Mouse (Mus musculus): ENCODE results near the gene Arsb.

Arsb gene

DNA sequence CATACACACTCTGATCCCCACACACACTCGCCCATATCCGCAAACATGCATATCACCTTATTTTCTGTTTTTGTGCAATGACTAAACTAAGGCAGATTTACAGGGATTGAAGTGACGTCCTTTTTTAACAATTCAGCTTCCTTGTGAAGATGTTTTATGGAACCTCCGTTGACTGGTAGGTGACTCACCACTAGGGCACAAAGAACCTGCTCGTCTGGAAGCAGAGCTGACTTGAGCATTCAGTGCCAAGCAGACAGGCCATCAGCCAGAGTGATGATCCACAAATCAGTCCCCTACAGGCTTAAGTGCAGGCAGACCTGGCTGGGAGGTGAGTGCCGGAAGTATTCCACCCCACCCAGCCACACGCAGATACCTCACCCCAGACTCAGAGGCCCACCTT lies 120.7 kb downstream of the Arsb start:
- no peak for DNase-seq

GRCm38 (mm10) chr13:93894105-93894504 lies 122.7 kb downstream of the Arsb start:
- DNase-seq: no peak

DNA sequence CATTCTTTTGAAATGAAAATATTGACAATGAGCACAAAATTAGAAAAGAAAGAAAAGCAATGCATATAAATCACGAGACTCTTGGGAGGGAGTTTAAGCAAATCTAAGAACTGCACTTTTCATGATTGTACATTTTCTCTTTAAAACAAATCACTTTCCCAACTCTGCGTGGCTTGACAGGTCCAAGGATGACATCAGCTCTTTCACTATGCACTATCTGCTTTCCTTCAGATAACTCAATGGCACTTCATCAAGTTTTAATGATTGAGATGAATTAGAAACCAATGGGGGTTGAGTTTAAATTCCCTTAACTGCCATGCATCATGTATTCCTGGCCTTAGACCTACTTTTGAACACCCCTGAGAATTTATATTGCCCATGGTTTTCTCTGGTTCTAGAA lies 124.0 kb downstream of the Arsb start:
- no peak for DNase-seq

DNA sequence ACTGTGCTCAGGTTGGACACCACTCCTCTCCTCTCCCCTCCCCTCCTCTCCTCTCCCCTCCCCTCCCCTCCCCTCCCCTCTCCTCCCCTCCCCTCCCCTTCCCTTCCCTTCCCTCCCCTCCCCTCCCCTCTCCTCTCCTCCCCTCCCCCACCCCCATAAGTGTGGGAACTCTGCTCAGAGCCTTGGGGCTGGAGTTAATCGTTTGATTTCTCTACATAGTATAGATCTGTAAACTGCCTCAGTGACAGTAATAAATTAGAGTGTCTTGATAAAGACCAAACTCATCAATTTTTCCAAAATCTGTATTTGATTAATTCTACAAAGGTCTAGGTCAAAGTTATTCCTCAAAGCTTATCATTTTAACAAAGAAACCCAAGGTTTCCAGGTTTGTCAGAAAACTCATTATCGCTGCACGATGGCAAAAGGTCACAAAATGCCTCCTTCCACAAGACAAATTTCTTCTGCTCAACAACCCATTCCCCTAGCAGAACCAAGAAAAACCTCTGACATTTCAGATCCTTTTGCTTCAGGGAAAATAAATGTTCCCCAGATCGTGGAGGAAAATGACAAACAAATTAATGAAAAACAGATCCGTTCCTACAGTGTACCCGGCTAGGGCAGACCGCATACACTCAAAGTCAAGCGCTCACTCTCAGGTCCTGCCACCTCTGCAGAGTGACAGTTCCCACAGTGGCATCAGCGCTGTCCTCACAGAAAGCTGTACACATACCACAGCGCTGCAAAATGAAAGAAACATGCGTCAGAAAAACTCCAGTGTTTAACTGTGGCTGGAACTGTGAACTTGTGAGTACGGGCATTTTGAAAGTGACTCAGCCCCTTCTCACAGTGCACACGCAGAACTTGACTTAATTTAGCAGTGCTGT lies 126.8 kb downstream of the Arsb start:
- DNase-seq: no peak

- DNase-seq: no peak
Observed at GRCm38 (mm10) chr13:93899378-93900256, 128.2 kb downstream of the Arsb start.

- no peak for DNase-seq
Observed at GRCm38 (mm10) chr13:93900934-93901626, 129.7 kb downstream of the Arsb start.

- peak; percentile 2 for DNase-seq
Observed at GRCm38 (mm10) chr13:93902126-93902525, 130.7 kb downstream of the Arsb start.

GRCm38 (mm10) chr13:93906552-93907245 lies 135.3 kb downstream of the Arsb start:
- DNase-seq: no peak

GRCm38 (mm10) chr13:93907971-93908370 lies 136.5 kb downstream of the Arsb start:
- peak; percentile 1 for DNase-seq

DNA sequence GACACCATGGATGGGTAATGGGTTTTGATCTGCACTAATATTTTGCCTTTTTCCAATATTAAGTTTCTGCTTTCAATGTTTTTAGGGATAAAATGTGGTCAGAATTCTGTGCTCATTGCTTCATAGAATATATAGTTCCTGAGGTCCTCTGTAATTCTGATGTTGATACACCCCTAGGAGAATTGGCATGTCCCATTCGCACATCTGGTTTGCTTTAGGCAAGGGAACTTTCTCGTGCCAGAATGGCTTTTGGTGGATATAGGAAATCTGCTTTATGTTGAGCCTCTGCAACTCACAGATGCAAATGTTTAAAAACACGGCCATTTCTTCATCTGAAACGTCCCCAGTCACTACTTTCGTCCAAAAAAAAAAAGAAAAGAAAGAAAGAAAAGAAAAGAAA lies 138.4 kb downstream of the Arsb start:
- DNase-seq: peak; percentile 2

DNA sequence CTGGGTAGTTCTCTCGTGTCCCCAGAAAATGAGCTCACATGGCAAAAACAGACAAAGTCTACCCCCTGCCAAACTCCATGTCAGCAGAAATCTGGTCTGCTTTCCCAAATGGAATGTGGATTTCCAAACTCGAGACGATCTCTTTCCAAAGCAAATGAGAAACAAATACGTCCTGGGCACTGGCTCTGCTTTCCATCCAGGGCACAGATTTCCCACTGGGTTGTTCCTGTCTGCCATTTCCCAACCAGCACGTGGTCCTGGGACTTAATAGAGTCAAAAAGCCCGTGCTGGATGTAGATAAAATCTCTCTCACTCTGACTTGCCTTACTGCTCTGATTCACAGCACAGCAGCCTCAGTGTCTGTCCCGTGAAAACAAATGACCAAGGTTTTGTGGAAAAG lies 139.6 kb downstream of the Arsb start:
- no peak for DNase-seq

DNA sequence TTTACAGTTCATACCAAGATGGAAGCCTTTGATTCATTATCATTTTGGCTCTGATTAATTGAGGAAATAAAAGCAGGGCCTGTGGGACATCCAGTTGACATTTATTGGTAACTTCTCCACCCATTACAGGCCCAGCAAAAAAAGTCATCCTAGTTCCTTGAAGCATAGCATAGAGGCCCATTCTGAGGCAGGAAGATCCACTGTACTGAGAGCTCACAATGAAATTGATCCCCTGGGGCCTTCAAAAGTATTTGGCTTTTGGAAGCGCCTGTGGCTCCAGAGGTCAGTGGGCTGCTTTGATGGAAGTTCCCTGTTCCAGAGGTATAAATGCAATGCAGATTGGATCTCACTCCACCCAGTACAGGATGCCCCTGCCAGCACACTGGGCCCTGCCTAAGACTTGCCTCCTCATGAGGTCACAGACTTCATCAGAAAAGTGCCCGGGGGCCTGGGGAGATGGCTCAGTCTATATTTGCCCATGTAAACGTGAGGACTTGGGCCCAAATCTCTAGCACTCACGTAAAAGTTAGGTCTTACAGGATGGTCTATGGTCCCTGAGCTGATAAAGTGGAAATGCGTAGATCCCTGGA lies 141.0 kb downstream of the Arsb start:
- DNase-seq: peak; percentile 8

DNA sequence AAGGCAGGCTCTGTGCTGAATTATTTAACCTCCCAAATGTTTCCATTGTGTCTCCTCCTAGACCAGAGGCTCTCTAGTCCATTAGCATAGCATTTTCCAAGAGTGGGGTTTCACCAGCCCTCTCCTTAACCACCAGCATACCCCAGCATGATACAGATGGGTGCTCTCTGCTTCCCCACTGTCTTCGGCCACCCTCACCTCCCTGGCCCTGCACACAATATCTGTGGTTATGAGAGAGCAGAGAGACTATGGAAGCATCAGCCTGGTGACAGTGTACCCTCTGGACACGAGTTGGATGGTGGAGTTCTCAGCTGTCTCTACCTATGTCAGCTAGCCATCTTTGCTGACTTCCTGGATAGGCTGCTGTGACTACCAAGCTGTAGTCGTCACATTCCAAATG lies 142.8 kb downstream of the Arsb start:
- peak; percentile 2 for DNase-seq

- peak; percentile 45 for DNase-seq
Observed at GRCm38 (mm10) chr13:93915641-93916570, 144.5 kb downstream of the Arsb start.

- no peak for DNase-seq
Observed at GRCm38 (mm10) chr13:93919536-93919935, 148.1 kb downstream of the Arsb start.

GRCm38 (mm10) chr13:93920080-93920785 lies 148.8 kb downstream of the Arsb start:
- no peak for DNase-seq

GRCm38 (mm10) chr13:93920786-93921300 lies 149.4 kb downstream of the Arsb start:
- DNase-seq: peak; percentile 72

GRCm38 (mm10) chr13:93921831-93922565 lies 150.6 kb downstream of the Arsb start:
- DNase-seq: no peak

GRCm38 (mm10) chr13:93922566-93922910 lies 151.1 kb downstream of the Arsb start:
- peak; percentile 78 for DNase-seq
